Mouse (Mus musculus): ENCODE measurements at regions not wholly inside any gene's neighbourhood (a gene's known extent, or its start where the extent isn't known, plus 50 kb on each side); places are given as distances from the start of the nearest gene placed in this dataset.
A peak's percentile ranks its signal among the peaks of the same experiment; 100 is the strongest.

DNA sequence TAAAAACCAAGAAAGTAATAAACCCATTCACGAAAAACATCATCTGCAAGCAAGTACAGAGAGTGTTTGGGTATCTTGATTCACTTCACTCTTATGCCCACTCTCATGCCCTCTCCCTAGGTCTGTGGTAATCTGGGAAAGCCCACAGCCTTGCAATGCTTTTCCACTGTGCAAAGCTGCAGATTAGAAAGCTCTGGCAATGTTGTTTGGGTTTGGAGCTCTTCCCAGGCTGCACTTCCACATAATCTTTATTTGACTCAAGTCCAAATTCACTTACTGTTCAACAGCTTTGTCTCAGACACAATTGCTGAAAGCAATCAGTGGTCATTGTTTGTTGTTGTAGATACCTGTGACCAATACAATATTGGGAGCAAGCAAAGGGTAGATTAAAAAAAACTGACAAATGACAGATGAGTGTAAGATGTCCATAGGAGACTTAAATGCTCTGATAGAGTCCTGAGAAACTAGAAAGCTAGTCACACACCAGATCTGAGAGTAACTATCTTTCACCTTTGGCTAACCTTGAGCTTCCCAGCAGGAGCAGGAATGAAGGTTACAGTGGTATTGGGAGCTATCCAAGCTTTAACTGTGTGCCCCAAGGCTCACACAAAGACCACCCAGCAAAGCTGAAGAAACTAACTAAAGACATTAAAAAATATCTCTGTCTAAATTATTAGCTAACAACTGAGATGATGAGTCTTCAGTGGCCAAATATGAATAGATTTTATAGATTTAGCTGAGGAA lies 325.7 kb upstream of the Klf12 start:
- DNase-seq (ENCODE audit: low spot score in 2 of 2) = no peak

DNA sequence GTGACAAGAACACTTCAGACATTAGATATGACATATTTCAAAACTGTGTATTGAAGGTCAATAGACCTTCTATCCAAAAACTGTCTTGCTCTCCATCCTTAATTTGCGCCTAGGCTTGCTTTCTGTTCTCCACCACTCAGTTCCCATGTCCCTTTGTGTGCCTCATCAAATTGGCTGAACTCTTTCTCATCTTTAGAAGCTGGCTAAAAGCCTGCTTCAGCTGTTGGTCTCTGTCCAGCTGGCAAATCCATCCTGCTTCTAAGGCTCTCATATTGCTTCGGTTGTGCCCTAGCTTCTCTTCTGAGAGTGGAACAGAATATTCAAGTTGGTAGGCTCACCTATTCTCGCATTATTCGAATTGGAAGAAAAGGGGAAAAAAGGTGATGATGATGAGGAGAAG lies 322.6 kb upstream of the Klf12 start:
- no peak for DNase-seq (ENCODE audit: low spot score in 2 of 2)

DNA sequence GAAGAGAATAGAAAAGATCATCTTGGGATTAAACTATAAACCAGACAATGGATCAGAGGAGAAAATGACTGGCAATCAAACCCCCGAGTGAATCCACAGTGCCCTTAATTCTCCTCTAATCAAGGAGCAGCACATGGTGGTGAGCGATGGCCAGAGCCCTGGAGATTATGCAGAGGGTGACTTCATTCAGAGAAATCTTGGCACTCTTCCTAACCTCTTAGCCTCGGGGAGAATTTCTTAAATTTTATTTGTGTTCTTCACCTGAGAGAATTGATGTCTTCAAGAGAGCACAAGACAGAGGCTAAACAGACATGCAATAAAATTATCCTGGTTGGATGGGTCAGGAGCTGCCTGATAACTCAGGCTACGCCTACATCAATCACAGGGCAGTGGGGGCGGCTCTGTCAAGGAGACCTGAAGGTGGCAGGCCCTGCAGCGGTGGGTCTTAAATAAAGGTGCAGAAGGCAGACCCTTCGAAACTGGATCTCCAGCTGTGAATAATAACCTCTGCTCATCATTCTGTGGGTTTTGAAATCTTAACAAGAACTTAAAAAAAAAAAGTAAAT lies 316.5 kb upstream of the Klf12 start:
- DNase-seq (ENCODE audit: low spot score in 2 of 2) = no peak

DNA sequence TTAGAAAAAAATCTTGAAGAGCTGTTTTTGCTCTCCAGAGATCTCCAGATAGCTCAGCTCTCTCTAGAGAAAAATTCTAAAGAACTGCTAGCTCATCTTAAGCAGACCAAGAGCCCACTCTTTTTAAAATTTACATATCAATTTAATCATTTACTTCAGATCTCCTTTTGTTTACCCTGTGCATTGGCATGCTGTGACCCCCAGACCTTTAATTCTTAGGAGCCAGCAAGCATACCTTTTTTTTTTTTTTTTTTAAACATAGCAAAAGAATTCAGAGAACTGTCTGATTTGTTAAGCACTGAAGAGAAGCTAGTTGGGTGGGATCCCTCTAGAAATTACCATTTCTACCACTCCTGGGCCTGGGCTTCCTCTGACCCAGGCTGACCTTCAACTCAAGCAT lies 285.5 kb upstream of the Klf12 start:
- no peak for DNase-seq (ENCODE audit: low spot score in 2 of 2)

DNA sequence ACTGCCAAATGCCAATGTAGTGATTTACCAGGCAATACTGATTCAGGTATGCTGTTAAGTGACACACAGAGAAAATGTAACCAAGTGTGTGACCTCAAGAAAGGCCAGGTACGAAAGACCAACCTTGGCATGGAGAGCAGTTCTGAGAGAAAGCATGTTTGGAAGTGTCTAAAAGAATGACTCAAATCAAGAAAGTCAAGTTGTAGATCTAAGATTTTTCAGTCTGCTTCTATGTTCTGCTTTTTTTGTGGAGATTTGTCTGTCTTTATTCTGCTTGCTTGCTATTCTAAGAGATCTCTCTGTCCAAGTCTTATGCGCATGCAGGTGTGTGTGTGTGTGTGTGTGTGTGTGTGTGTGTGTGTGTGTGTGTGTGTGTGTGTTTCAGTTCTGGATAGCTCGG lies 277.4 kb upstream of the Klf12 start:
- DNase-seq (ENCODE audit: low spot score in 2 of 2) = no peak

DNA sequence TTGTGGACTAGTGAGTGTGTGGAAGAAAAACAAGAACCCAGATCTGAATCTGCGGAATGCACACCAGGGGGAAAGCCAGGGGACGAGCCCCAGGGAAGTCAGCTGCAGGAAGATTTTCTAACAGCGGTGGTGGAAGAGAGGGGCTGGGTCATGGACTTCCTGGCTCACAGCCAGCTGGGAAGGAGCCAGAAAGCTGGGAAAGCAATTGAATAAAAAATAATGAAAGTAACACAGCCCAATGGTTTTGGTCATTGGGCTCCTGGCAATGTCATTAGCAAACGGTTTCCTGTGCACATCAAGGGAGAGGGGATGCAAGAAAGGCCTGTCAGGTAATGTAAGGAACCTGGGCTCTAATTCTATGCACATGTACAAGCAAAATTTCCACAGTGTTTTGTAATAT lies 273.9 kb upstream of the Klf12 start:
- DNase-seq (ENCODE audit: low spot score in 2 of 2) = no peak

DNA sequence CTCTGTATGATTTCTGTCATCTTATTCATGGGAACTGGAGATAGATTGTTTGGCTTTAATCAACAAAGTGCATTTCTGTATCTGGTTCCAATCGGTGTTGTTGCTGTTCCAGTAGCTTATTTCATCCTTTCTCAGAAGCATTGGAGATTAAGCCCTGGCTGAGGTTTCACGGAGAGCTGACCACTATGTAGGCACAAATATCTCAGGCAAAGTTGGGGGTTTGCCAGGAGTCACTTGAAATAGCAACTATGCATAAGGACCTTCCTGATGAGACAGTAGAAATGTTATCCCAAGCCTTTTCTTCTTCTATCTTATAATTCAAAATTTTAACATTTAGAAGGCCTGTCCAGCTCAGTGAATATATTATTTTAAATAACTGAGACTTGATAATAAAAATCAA lies 268.0 kb upstream of the Klf12 start:
- no peak for DNase-seq (ENCODE audit: low spot score in 2 of 2)

DNA sequence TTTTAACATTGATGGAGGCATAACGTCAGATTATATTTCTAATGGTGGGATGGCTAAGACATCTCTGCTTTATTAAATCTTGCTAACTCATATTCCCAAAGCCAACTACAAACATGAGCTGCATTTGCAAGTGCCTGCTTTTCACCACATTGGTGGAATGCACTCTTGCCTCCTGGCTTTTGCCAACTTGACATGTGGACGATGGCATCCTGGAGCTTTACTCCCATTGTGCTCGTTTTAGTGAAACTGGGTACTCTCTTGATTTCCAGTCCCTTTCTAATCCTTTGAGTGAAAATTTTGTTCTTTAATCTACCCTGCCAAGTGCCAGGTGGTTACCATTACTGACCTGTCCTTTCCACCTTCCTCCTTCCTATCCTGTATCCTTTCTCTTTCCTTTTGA lies 265.8 kb upstream of the Klf12 start:
- no peak for DNase-seq (ENCODE audit: low spot score in 2 of 2)

DNA sequence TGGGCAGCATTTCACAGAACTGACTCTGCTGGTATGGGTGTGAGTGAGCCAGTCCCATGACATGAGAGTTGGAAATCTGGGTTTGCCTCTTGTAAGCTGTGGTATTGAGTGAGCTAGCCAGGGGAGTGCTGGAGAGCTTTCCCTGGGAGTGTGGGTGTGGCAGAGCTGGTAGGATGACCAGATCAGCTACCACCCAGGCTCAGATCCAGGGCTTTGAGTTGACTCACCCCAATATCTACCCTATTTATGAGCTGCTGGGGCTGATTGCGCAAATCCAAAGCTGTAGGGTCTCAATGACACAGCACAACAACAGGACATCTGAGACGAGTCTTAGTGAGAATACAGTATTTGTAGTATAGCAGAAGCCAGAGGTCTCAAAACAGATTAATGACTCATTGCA lies 245.7 kb upstream of the Klf12 start:
- no peak for DNase-seq (ENCODE audit: low spot score in 2 of 2)

DNA sequence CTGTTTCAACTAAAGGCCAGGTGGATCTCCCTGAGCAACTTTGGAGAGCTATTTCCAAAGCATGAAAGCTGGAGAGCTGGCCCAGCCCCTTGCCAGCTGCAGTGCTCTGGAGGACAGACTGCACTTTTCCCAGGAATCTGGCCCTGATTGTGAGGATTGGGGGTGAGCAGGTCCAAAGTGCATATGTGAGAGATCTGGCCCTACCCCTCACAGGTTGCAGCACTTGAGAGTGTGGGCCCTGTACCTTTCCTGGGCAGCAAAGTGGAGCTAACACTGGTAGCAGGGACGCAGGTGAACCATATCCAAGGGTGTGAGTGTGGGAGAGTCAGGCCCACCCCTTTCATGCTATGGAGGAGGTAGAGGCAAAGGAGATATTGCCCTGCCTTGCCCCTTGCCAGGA lies 245.3 kb upstream of the Klf12 start:
- DNase-seq (ENCODE audit: low spot score in 2 of 2) = no peak

DNA sequence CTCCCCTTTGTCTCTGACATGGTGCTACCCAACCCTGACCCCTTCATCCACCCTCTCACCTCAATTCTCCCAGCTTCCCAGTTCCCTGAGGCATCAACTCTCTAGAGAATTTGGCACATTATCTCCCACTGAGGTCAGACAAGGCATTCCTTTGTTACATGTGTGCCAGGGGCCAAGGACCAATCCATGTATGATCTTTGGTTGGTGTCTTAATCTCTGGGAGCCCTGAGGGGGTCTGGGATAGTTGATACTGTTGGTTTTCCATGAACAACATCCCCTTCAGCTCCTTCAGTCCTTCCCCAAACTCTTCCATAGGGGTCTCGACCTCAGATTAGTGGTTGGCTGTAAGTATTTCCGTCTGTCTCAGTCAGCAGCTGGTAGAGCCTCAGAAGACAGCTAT lies 224.9 kb upstream of the Klf12 start:
- DNase-seq (ENCODE audit: low spot score in 2 of 2) = no peak

DNA sequence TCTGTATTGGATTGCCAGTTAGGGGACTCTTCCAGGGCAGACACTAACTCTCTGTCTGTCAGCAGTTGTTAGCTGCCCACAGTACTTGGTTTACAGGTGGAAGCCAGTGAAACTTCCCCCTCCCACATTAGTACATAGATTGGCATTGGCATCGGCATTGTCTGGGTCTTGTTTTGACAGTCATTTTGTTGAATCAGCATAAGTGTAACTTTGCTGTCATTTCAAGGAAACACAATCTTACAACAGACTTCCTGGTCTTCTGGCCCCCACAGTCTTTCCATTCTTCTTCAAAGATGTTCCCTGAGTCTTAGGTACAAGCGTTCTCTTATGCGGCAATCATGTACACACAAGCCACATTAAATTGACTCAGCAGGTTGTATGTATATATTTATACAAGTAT lies 223.6 kb upstream of the Klf12 start:
- no peak for DNase-seq (ENCODE audit: low spot score in 2 of 2)

DNA sequence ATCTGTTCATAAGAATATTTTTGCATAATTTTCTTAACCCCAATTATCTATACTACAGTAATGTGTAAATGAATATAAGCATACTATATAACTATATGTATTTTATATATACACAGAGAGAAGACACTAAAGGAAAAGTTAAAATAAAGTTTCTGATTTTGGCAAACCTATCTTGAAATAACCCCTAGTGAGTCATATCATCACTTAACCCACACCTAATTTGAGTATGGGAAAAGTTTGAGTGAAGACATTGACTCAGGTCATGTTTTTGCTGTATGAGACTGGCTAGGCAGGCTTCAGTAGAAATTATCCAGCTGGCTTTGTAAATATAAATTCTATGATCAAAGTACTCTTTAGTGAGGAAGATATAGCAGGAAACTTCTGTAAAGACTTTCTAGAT lies 223.1 kb upstream of the Klf12 start:
- no peak for DNase-seq (ENCODE audit: low spot score in 2 of 2)

DNA sequence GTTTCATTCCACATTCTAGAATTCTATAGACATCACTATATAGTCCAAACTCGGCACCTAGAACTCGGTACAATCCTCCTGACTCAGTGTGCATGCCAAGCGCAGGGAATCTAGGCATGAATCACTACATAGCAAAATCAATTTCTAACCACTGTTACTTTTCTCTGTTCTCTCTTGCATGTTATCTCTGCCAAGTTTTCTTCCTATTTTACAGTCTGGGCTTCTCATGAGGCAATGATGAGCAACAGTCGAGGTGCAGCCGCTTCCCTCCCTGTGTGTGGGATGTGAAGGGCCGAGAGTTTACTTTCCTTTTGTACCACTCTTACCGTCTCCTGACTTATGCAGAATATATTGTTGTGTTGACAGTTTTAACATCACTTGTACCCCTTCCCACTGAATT lies 204.4 kb upstream of the Klf12 start:
- no peak for DNase-seq (ENCODE audit: low spot score in 2 of 2)

DNA sequence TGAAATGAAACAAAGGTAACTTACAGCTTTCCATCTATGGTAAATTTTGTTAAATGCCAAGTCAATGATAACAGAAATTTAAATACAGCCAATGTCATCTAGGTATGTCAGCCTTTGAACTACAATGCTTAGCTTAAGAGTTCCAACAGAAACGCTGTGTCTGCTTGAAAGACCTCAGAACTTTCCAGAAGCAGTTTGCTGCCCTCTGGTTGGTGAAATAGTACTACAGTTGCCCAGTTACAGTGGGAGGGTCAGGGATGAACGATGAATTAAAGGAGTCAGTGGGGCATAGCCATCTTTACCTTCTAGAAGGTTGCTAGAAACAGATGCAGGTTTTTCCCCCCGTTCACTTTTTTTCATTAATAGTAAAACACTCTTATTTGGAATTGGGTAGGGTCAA lies 201.0 kb upstream of the Klf12 start:
- DNase-seq (ENCODE audit: low spot score in 2 of 2) = peak in 1 of 2 experiments; percentile 4

DNA sequence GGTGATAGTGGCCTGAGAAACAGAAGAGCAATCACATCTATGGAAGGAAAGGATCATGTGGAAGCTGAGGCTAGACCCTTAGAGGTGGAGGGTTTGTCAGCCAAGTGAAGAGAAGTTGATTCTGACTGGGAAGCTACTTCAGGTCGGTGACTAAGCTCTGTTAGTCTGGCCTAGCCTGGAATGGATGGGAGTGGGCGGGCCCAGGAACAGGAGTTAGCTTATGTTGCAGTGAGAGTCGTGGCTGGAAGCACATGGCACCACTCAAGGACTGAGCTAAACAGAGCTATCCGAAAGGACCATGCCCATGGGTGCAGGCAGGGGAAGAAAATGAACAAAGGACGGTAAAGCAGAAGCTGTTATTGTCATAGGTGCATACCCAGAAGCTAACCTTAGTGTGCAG lies 199.6 kb upstream of the Klf12 start:
- no peak for DNase-seq (ENCODE audit: low spot score in 2 of 2)

DNA sequence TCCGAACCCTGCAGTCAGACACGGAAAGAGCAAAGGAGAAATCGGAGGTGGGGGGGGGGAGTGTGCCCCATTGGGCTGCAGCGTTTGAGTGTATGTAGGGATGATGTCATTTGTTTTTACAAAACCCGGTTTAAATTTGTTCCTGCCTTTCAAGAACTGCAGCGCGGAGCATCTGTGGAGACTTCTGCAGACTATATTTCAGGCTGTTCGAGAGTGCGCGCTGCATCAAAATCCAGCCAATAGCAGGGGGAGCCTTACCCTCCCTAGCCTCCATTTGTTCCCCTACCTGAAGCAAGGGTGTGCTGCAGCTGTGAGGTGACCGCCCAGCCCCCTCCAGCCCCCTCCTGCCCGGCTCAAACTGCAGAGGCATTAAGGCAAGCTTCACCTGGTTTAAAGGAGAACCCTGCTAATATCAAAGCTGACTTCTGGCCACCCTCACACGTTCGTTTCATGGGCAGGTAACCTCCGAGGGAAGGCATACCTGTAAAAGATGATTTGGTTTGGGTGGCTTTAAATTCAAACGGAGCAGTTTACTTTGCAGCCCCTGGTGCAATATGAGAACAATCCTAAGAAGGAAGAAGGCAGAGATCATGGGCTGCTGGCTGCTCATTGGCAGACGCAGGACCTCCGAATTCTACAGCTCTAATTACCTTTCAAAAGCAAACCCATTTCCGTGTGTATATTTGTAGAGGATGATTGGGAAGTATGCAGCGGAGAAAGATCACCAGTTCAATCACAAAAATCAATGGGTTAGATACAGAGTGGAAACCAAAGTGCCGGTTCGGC lies 193.3 kb upstream of the Klf12 start:
- no peak for DNase-seq (ENCODE audit: low spot score in 2 of 2)

DNA sequence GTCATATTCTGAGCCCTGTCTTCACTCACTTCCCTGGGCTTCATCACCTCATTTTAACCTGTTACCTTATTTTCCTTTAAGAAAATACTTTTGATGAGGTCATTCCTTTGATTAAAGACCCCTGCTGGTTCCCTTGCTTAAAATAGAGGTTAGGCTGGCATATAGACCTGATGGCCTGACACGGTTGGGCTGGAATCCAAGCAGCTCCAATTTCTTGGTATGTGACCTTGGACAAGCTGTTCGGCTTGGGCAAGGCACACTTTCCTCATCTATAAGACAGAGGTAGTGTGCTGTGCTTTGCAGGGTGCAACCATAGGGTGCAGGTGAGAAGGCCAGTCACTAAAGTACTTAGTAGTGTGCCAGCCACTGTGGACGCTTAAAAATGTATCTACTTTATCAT lies 183.8 kb upstream of the Klf12 start:
- DNase-seq (ENCODE audit: low spot score in 2 of 2) = no peak

DNA sequence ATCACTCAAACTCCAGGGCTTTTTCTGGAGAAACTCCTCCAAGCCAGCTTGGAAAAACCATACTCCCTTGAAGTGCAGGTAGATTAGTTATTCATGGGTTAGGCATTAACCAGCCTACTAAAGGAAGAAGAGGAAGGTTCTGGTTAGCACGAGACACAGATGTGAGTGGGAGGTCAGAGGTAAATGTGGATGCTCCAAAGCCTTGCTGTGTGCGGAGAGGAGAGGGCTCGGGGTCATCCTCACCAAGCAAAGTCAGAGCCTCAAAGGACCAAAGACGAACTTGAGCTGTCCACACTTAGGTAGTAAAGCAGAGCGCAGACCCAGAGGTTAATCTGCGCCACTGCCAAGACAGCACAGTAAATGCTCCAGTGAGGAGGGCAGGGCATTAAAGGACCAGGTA lies 177.8 kb upstream of the Klf12 start:
- DNase-seq (ENCODE audit: low spot score in 2 of 2) = no peak

DNA sequence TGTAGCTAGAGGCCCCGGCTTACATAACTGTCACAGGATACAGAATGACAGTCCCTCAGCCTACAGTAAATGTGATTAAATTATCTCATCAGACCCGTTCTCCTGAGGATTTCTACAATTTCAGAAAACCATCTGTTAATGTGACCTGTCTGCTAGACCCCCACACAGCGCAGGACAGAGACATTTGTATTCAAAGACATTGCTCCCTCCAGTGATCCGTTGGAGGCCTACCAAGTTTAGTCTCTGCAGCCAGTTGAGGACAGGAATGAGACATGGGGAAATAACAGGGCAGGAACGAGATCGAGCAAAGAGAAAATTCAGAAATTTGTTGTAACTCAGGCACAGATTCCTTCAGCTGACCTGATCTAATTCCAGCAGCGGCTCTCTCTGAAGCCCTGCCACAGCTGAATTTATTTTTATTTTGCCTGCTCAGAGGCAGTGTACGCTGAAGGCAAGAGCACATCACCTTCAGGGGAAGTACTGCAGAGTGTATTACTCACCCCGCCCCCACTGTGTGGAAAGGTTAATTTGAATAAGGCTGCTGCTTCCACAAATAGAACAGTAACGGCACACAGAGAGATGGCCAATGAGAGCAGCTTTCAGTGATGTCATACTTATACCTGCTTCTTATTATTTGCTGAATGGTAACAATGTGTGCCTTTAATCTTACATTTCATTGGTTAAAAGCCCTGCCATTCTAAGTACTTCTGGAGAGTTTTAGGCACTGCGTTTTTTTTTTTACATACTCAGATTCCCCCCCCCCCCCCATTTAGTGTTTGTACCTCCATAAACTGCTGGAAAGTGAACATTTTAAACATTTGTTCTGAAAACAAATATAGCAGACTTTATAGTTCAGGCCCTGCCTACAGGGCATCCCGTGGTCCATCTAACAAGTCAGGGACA lies 176.9 kb upstream of the Klf12 start:
- DNase-seq (ENCODE audit: low spot score in 2 of 2) = peak; percentile 58 to 73

DNA sequence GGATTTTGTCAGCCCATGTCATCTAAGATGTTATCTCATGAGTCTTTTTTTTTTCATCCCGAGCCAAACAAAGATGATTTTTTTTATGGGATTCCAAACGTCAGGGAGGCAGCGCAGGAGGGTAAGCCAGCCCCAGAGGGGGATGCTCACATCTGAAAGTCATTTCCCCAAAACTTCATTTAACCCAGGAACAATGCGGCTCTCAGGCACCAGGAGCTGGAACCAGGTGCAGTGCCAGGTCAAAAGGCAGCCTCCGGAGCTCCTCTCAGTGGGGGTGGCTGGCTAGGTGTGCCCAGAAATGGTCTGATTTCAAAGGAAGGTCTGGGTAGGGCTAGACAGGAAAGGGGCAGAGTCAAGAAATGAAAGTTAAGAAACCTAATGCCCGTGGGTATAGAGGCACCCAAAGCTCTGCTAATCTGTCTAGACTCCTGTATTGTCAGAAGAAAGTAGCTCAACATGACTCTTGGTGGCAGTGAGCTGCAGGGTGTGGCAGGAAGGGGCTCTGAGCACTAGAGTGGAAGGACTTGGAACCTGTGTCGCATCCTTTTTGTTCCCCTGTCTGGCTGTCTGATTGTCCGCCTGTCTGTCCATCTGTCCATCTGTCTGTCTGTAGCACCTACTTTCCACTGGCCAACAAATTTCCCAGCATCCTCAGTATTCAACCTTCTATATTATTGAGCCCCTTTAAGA lies 175.3 kb upstream of the Klf12 start:
- DNase-seq (ENCODE audit: low spot score in 2 of 2) = peak; percentile 9 to 22

Measured in natural killer cell, adult 2 months (primary cell).